Mouse (Mus musculus): ENCODE measurements around the gene Ncam2. TPM values are rescaled to one million over a fixed set of nuclear protein-coding genes. Genes with fewer than 3 reads are reported as not detected.

The Ncam2 gene
- polyA plus RNA-seq, 1 experiment from 2014 or later: 26.9 TPM

GRCm38 (mm10) chr16:81273597-81274360, 73.3 kb downstream of the Ncam2 start:
- H3K36me3 ChIP-seq (ENCODE audit: control insufficient read depth, insufficient read depth, low read length): no peaks in the 10 kb centered on the region
- no peak overlapping the region for H3K4me2 ChIP-seq (ENCODE audit: low read length)
- no peaks in the 10 kb centered on the region for H3K9me3 ChIP-seq (replicated peaks; ENCODE audit: control insufficient read depth, low read length, poor library complexity, severe bottlenecking)
- no peak overlapping the region for H3K27ac ChIP-seq (ENCODE audit: low read length)
- no peak overlapping the region for H3K9ac ChIP-seq (ENCODE audit: low read depth, low read length)
- H3K4me1 ChIP-seq (ENCODE audit: control insufficient read depth, insufficient read depth, low read length): no peaks in the 10 kb centered on the region
- ATAC-seq: no peak
- H3K4me3 ChIP-seq (ENCODE audit: low read depth, low read length): no peak overlapping the region
- no peaks in the 10 kb centered on the region for H3K27me3 ChIP-seq (ENCODE audit: control insufficient read depth, insufficient read depth, low read depth, low read length)
- WGBS: 90% methylated on average over 2 of the region's 2 CpGs

DNA sequence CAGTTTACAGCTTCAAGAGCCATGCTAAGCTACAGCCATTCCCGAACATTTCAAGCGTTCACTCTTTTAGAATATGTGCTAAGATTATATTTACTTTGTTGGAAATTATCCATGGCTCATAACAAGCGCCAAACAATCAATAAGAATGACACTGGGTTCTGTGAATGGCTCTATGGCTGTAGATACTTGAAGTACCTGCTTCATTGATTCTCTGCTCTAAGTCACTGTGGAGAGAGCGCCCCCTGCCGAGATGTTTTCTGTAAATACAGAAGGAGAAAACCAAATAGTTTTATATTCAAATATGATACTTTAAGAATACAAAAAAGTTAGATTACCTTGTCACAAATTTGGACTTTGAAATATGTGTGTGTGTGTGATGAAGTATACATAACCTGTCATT, 83.7 kb downstream of the Ncam2 start:
- no peaks in the 10 kb centered on the region for H3K27me3 ChIP-seq (ENCODE audit: control insufficient read depth, insufficient read depth, low read depth, low read length)
- ATAC-seq: no peak
- no peak overlapping the region for H3K27ac ChIP-seq (ENCODE audit: low read length)
- no peaks in the 10 kb centered on the region for H3K9me3 ChIP-seq (replicated peaks; ENCODE audit: control insufficient read depth, low read length, poor library complexity, severe bottlenecking)
- no peak overlapping the region for H3K4me2 ChIP-seq (ENCODE audit: low read length)
- 33% methylated on average over 5 of the region's 5 CpGs for WGBS
- H3K4me3 ChIP-seq (ENCODE audit: low read depth, low read length): no peak overlapping the region
- H3K4me1 ChIP-seq (ENCODE audit: control insufficient read depth, insufficient read depth, low read length): no peaks in the 10 kb centered on the region
- no peaks in the 10 kb centered on the region for H3K36me3 ChIP-seq (ENCODE audit: control insufficient read depth, insufficient read depth, low read length)
- no peak overlapping the region for H3K9ac ChIP-seq (ENCODE audit: low read depth, low read length)

DNA sequence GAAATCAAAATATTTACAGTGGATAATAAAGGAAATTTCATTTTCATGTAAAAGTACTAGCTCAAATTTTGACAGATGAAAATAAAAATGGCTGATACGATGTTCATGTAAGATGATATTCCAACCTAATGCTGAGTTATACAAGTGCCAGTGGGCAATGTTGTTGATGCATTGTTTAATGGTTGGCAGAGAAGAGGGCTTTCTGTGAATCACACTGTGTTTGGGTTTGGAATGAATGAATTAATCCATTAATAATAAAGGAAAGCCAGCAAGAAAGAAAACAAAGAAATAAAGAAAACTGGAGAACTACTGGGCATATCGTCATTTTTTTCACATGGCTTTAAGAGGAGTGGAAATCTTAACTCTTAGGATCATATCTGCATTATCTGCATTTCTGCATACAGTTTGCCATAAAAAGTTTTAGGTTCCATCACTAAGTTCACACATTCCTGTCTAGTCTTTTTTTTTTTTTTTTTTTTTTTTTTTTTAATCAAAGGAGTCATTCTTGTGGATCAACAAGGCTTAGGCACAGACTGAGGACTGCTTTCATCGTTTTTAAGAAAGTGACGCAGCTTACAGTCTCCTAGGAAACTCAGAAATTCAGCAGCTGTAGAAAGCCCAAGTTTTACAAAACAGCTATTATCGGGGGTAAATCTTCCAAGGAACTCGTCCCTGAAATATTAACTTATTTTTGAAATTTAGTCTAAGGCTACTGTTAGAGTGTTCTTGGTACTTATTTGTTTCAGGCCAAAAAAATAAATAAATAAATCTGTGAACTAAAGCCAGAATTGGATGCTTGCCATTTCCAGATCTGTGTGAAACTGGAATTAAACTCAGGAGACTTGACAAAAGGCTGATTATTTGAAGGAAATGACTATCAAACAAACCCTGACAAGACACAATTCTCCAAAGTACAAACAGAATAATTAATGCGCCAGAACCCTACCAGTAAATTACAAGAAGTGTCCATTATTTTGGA, 84.7 kb downstream of the Ncam2 start:
- peak; percentile 88 for ATAC-seq
- H3K27me3 ChIP-seq (ENCODE audit: control insufficient read depth, insufficient read depth, low read depth, low read length): no peaks in the 10 kb centered on the region
- H3K27ac ChIP-seq (ENCODE audit: low read length): no peak overlapping the region
- 16% methylated on average over 7 of the region's 7 CpGs for WGBS
- no peak overlapping the region for H3K4me3 ChIP-seq (ENCODE audit: low read depth, low read length)
- no peaks in the 10 kb centered on the region for H3K36me3 ChIP-seq (ENCODE audit: control insufficient read depth, insufficient read depth, low read length)
- no peak overlapping the region for H3K4me2 ChIP-seq (ENCODE audit: low read length)
- H3K9ac ChIP-seq (ENCODE audit: low read depth, low read length): no peak overlapping the region
- H3K9me3 ChIP-seq (replicated peaks; ENCODE audit: control insufficient read depth, low read length, poor library complexity, severe bottlenecking): no peaks in the 10 kb centered on the region
- H3K4me1 ChIP-seq (ENCODE audit: control insufficient read depth, insufficient read depth, low read length): no peaks in the 10 kb centered on the region

DNA sequence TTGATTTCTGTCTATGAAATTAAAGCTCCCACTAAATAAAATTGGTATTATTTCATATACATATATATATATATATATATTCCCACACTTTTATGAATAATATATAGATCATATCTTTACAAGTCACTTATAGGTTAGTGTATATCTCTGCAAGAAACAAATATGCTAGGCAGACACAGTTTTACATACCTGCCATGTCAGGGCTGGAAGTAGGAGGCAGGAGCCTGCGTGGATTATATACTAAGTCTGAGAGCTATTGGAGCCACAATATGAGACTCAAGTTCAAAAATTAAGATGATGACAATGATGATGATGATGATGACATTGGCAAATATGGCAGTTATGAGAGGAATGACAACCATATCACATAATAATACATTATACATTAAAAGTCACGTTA, 85.4 kb downstream of the Ncam2 start:
- Histone ChIP-seq H3K4me1 (ENCODE audit: control insufficient read depth, insufficient read depth, low read length) (no peaks in the 10 kb centered on the region), H3K36me3 (ENCODE audit: control insufficient read depth, insufficient read depth, low read length) (no peaks in the 10 kb centered on the region)

GRCm38 (mm10) chr16:81303806-81304205, 103.3 kb downstream of the Ncam2 start:
- H3K9me3 ChIP-seq (replicated peaks; ENCODE audit: control insufficient read depth, low read length, poor library complexity, severe bottlenecking): no peaks in the 10 kb centered on the region
- H3K9ac ChIP-seq (ENCODE audit: low read depth, low read length): no peak overlapping the region
- no peak for ATAC-seq
- H3K27me3 ChIP-seq (ENCODE audit: control insufficient read depth, insufficient read depth, low read depth, low read length): no peaks in the 10 kb centered on the region
- H3K27ac ChIP-seq (ENCODE audit: low read length): no peak overlapping the region
- H3K4me1 ChIP-seq (ENCODE audit: control insufficient read depth, insufficient read depth, low read length): no peaks in the 10 kb centered on the region
- no peak overlapping the region for H3K4me2 ChIP-seq (ENCODE audit: low read length)
- no peak overlapping the region for H3K4me3 ChIP-seq (ENCODE audit: low read depth, low read length)
- WGBS: 77% methylated on average over 2 of the region's 2 CpGs
- H3K36me3 ChIP-seq (ENCODE audit: control insufficient read depth, insufficient read depth, low read length): no peaks in the 10 kb centered on the region

More for the DNA sequence above, 85.4 kb downstream of the Ncam2 start:
- 54% methylated on average over 2 of the region's 2 CpGs for WGBS
- Histone ChIP-seq H3K4me2 (ENCODE audit: low read length) (no peak overlapping the region), H3K27ac (ENCODE audit: low read length) (no peak overlapping the region), H3K4me3 (ENCODE audit: low read depth, low read length) (no peak overlapping the region), H3K9me3 (replicated peaks; ENCODE audit: control insufficient read depth, low read length, poor library complexity, severe bottlenecking) (no peaks in the 10 kb centered on the region), H3K9ac (ENCODE audit: low read depth, low read length) (no peak overlapping the region), H3K27me3 (ENCODE audit: control insufficient read depth, insufficient read depth, low read depth, low read length) (no peaks in the 10 kb centered on the region)
- peak; percentile 59; the same call in 1 of the 2 replicates for ATAC-seq

DNA sequence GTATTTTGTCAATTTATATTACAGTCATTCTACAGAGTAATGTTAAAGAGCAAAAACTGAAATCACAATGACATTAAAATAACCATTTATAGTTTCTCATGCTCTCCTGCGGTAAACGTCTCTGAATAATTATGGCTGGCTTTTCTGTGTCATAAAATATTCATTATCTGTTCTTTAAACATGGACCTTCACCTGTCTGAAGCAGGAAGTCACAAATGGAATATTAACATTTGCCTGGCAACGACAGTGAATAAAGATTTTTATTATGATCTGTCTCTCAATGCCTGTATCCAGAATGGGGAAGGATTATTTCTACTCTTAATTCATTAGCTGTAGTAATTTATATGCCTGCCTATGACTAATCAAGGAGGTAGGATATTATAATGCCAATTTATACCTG, 108.7 kb downstream of the Ncam2 start:
- H3K27ac ChIP-seq (ENCODE audit: low read length): no peak overlapping the region
- 68% methylated on average over 3 of the region's 3 CpGs for WGBS
- H3K27me3 ChIP-seq (ENCODE audit: control insufficient read depth, insufficient read depth, low read depth, low read length): no peaks in the 10 kb centered on the region
- no peak overlapping the region for H3K4me3 ChIP-seq (ENCODE audit: low read depth, low read length)
- no peak for ATAC-seq
- no peak overlapping the region for H3K9ac ChIP-seq (ENCODE audit: low read depth, low read length)
- H3K4me1 ChIP-seq (ENCODE audit: control insufficient read depth, insufficient read depth, low read length): no peaks in the 10 kb centered on the region
- no peak overlapping the region for H3K4me2 ChIP-seq (ENCODE audit: low read length)
- H3K9me3 ChIP-seq (replicated peaks; ENCODE audit: control insufficient read depth, low read length, poor library complexity, severe bottlenecking): no peaks in the 10 kb centered on the region
- no peaks in the 10 kb centered on the region for H3K36me3 ChIP-seq (ENCODE audit: control insufficient read depth, insufficient read depth, low read length)

DNA sequence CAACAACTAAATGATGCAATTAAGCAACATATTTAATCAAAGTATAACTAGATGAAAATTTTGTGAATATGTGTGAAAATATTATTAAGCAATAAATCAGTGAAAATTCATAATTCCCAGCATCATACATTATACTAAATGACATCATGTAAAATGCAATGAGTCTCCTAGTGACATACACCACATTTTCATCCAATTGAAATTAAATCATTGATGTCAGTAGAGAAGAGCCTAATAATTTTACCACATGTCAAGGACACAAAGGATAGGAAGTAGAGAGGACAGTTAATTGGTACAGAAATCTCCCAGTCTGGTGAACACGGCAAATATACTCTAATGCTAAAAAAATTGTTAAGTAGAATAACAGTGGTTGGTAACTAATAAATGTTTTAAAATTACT, 118.5 kb downstream of the Ncam2 start:
- Histone ChIP-seq H3K4me3 (ENCODE audit: low read depth, low read length) (no peak overlapping the region), H3K27me3 (ENCODE audit: control insufficient read depth, insufficient read depth, low read depth, low read length) (no peaks in the 10 kb centered on the region), H3K9ac (ENCODE audit: low read depth, low read length) (no peak overlapping the region), H3K4me1 (ENCODE audit: control insufficient read depth, insufficient read depth, low read length) (no peaks in the 10 kb centered on the region), H3K4me2 (ENCODE audit: low read length) (no peak overlapping the region), H3K36me3 (ENCODE audit: control insufficient read depth, insufficient read depth, low read length) (no peaks in the 10 kb centered on the region), H3K9me3 (replicated peaks; ENCODE audit: control insufficient read depth, low read length, poor library complexity, severe bottlenecking) (no peaks in the 10 kb centered on the region), H3K27ac (ENCODE audit: low read length) (no peak overlapping the region)
- WGBS: 73% methylated on average over 1 of the region's 1 CpGs
- ATAC-seq: no peak

DNA sequence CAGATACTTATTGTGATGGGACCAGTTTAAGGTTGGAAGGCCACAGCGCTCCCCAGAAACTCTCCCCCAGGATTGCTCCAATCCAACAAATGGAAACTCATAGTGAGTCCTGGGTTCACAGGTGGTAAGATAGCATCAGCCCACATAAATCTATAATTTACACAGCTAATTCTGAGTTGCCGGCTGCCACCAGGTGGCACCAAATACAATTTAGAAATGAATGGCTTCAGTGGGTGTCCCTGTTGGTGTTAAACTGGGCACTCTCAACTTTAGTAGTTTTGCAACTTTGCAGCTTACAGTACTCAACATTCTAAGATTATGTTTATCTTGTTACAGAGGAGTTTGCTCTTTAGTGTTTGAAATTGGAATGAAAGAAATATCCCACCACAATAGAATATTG, 130.0 kb downstream of the Ncam2 start:
- ATAC-seq: no peak
- no peak overlapping the region for H3K4me3 ChIP-seq (ENCODE audit: low read depth, low read length)
- 17% methylated on average over 2 of the region's 2 CpGs for WGBS

DNA sequence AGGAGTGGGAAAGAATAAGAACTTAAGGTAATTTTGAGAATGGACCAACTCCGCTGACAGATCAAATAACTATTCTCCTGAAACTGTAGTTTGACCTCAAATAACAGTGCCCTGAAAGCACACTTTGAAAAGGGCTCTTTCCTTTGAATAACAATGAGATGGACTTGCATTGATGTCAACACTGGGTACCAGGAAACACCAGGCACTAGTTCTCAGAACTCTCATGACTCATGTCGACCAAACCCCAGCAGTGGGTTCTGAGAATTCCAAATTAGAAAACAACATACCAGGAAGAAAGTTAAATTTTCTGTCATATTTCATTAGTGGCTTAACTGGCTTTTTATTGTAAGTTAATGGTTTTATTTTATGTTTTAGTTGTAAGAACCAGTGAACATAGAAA, 165.4 kb downstream of the Ncam2 start:
- H3K27ac ChIP-seq (ENCODE audit: low read length): no peak overlapping the region
- H3K9me3 ChIP-seq (replicated peaks; ENCODE audit: control insufficient read depth, low read length, poor library complexity, severe bottlenecking): 0 out of 2 replicates have a peak, but pooled peaks cover 3% of the 10 kb centered on the region
- H3K4me2 ChIP-seq (ENCODE audit: low read length): no peak overlapping the region
- no peaks in the 10 kb centered on the region for H3K36me3 ChIP-seq (ENCODE audit: control insufficient read depth, insufficient read depth, low read length)
- no peak for ATAC-seq
- no peaks in the 10 kb centered on the region for H3K4me1 ChIP-seq (ENCODE audit: control insufficient read depth, insufficient read depth, low read length)
- no peak overlapping the region for H3K4me3 ChIP-seq (ENCODE audit: low read depth, low read length)
- H3K27me3 ChIP-seq (ENCODE audit: control insufficient read depth, insufficient read depth, low read depth, low read length): no peaks in the 10 kb centered on the region
- 68% methylated on average over 2 of the region's 2 CpGs for WGBS
- H3K9ac ChIP-seq (ENCODE audit: low read depth, low read length): no peak overlapping the region

More for the DNA sequence above, 130.0 kb downstream of the Ncam2 start:
- Histone ChIP-seq H3K36me3 (ENCODE audit: control insufficient read depth, insufficient read depth, low read length) (no peaks in the 10 kb centered on the region), H3K4me2 (ENCODE audit: low read length) (no peak overlapping the region), H3K27ac (ENCODE audit: low read length) (no peak overlapping the region), H3K9me3 (replicated peaks; ENCODE audit: control insufficient read depth, low read length, poor library complexity, severe bottlenecking) (no peaks in the 10 kb centered on the region), H3K4me1 (ENCODE audit: control insufficient read depth, insufficient read depth, low read length) (0 out of 2 replicates have a peak, but pooled peaks cover 2% of the 10 kb centered on the region), H3K27me3 (ENCODE audit: control insufficient read depth, insufficient read depth, low read depth, low read length) (no peaks in the 10 kb centered on the region), H3K9ac (ENCODE audit: low read depth, low read length) (no peak overlapping the region)
